Mouse (Mus musculus) stomach, embryonic 16.5 days (tissue): ENCODE measurements around the gene Vps37c. TPM values are rescaled to one million over a fixed set of nuclear protein-coding genes. Genes with fewer than 3 reads are reported as not detected.

Source experiments
- ATAC-seq: fragments of 200-750 bp; cut with Nextera tagmentation; 2 replicates; pipeline ENCODE4 v1.8.0; 2017; ENCODE audit warnings: moderate number of reproducible peaks, moderate TSS enrichment; ENCODE audit not compliant: insufficient read depth, low FRiP score
- H3K27ac ChIP-seq: fragments of 300-500 bp; sonication (generic); 2 replicates; pipeline ENCODE4 v1.5.1; 2014; ENCODE audit warnings: low read length
- H3K27me3 ChIP-seq: fragments of 300-500 bp; sonication (generic); 2 replicates; pipeline ENCODE4 v1.6.1; 2014; ENCODE audit warnings: low read length, control low read depth, mixed read lengths; ENCODE audit not compliant: control insufficient read depth, insufficient read depth
- H3K36me3 ChIP-seq: fragments of 300-500 bp; sonication (generic); 2 replicates; pipeline ENCODE4 v1.6.1; 2014; ENCODE audit warnings: low read length; ENCODE audit not compliant: control insufficient read depth, insufficient read depth
- H3K4me1 ChIP-seq: fragments of 300-500 bp; sonication (generic); 2 replicates; pipeline ENCODE4 v1.6.1; 2014; ENCODE audit warnings: low read length, control low read depth, mixed read lengths; ENCODE audit not compliant: control insufficient read depth, insufficient read depth
- H3K4me2 ChIP-seq: fragments of 300-500 bp; sonication (generic); 2 replicates; pipeline ENCODE4 v1.6.1; 2014; ENCODE audit warnings: low read depth, low read length, mixed read lengths
- H3K4me3 ChIP-seq: fragments of 300-500 bp; sonication (generic); replicated peaks from 2 replicates; pipeline ENCODE4 v1.5.1; 2014; ENCODE audit warnings: mild to moderate bottlenecking, low read length
- H3K9ac ChIP-seq: fragments of 300-500 bp; sonication (generic); 2 replicates; pipeline ENCODE4 v1.6.1; 2014; ENCODE audit warnings: low read length
- H3K9me3 ChIP-seq: fragments of 300-500 bp; sonication (generic); replicated peaks from 2 replicates; pipeline ENCODE4 v1.6.1; 2016; ENCODE audit warnings: low read length, control low read depth; ENCODE audit not compliant: control insufficient read depth
- WGBS: fragments of 180-500 bp; shearing (Covaris S2); extraction: QIAGEN DNeasy Blood & Tissue Kit; methylation state at CpG from one replicate; pipeline ENCODE4 v1.1.7; 2014; 5-methylcytosine and 5-hydroxymethylcytosine counted together
- polyA plus RNA-seq: library from polyadenylated mRNA; unstranded; fragments of >200 nt; fragmentation: Nextera tagmentation; extraction: Ambion mirVana; gene quantifications from 2 replicates; pipeline ENCODE4 v1.2.1, GENCODE M21; 2015

The Vps37c gene
- polyA plus RNA-seq, 1 experiment from 2014 or later, result 48.7 TPM

- Histone ChIP-seq H3K36me3 (no peaks in the 10 kb centered on the region), H3K9me3 (no peaks in the 10 kb centered on the region), H3K9ac (no peak overlapping the region), H3K4me3 (no peak overlapping the region), H3K4me1 (no peaks in the 10 kb centered on the region), H3K27me3 (no peaks in the 10 kb centered on the region), H3K4me2 (no peak overlapping the region), H3K27ac (no peak overlapping the region)
- ATAC-seq, result no peak
- WGBS, result 86% methylated on average over 6 of the region's 6 CpGs
Observed at GRCm38 (mm10) chr19:10749295-10749694, 60.8 kb downstream of the Vps37c start.

- no peak for ATAC-seq
Observed at GRCm38 (mm10) chr19:10750161-10750560, 61.6 kb downstream of the Vps37c start.

GRCm38 (mm10) chr19:10751607-10752006 is 63.1 kb downstream of the Vps37c start:
- no peak overlapping the region for H3K4me3 ChIP-seq
- H3K9ac ChIP-seq, result no peak overlapping the region
- WGBS, result 83% methylated on average over 1 of the region's 1 CpGs
- H3K27me3 ChIP-seq, result no peaks in the 10 kb centered on the region
- no peaks in the 10 kb centered on the region for H3K36me3 ChIP-seq
- H3K4me1 ChIP-seq, result no peaks in the 10 kb centered on the region
- H3K27ac ChIP-seq, result no peak overlapping the region
- no peaks in the 10 kb centered on the region for H3K9me3 ChIP-seq
- no peak for ATAC-seq
- H3K4me2 ChIP-seq, result no peak overlapping the region

More at GRCm38 (mm10) chr19:10750161-10750560, 61.6 kb downstream of the Vps37c start:
- Histone ChIP-seq H3K4me3 (no peak overlapping the region), H3K4me1 (no peaks in the 10 kb centered on the region), H3K36me3 (no peaks in the 10 kb centered on the region), H3K27me3 (no peaks in the 10 kb centered on the region), H3K9ac (no peak overlapping the region), H3K4me2 (no peak overlapping the region), H3K27ac (no peak overlapping the region), H3K9me3 (no peaks in the 10 kb centered on the region)
- WGBS, result 77% methylated on average over 6 of the region's 6 CpGs

- no peak for ATAC-seq
- Histone ChIP-seq H3K9me3 (no peaks in the 10 kb centered on the region), H3K27me3 (no peaks in the 10 kb centered on the region), H3K4me1 (no peaks in the 10 kb centered on the region), H3K4me3 (no peak overlapping the region), H3K36me3 (no peaks in the 10 kb centered on the region), H3K9ac (no peak overlapping the region), H3K4me2 (no peak overlapping the region), H3K27ac (no peak overlapping the region)
- 89% methylated on average over 6 of the region's 6 CpGs for WGBS
Observed at GRCm38 (mm10) chr19:10752106-10752505, 63.6 kb downstream of the Vps37c start.

- Histone ChIP-seq H3K36me3 (no peaks in the 10 kb centered on the region), H3K4me2 (no peak overlapping the region), H3K27ac (no peak overlapping the region), H3K27me3 (no peaks in the 10 kb centered on the region), H3K9me3 (no peaks in the 10 kb centered on the region), H3K9ac (no peak overlapping the region), H3K4me3 (no peak overlapping the region), H3K4me1 (no peaks in the 10 kb centered on the region)
- ATAC-seq, result no peak
- WGBS, result 90% methylated on average over 5 of the region's 5 CpGs
Observed at GRCm38 (mm10) chr19:10752646-10753045, 64.1 kb downstream of the Vps37c start.

GRCm38 (mm10) chr19:10757125-10757524 is 68.6 kb downstream of the Vps37c start:
- 0 out of 2 replicates have a peak, but pooled peaks have one; percentile 11 for ATAC-seq
- H3K4me3 ChIP-seq, result no peak overlapping the region

GRCm38 (mm10) chr19:10757526-10757925 is 69.0 kb downstream of the Vps37c start:
- no peak overlapping the region for H3K27ac ChIP-seq

More at GRCm38 (mm10) chr19:10757125-10757524, 68.6 kb downstream of the Vps37c start:
- H3K36me3 ChIP-seq, result no peaks in the 10 kb centered on the region
- H3K9ac ChIP-seq, result no peak overlapping the region
- no peaks in the 10 kb centered on the region for H3K27me3 ChIP-seq
- no peak overlapping the region for H3K4me2 ChIP-seq
- no peaks in the 10 kb centered on the region for H3K9me3 ChIP-seq
- H3K27ac ChIP-seq, result no peak overlapping the region
- peaks cover 18% of the 10 kb centered on the region for H3K4me1 ChIP-seq

GRCm38 (mm10) chr19:10758708-10759107 is 70.2 kb downstream of the Vps37c start:
- WGBS, result 24% methylated on average over 6 of the region's 6 CpGs
- Histone ChIP-seq H3K4me1 (peaks cover 18% of the 10 kb centered on the region), H3K9me3 (no peaks in the 10 kb centered on the region), H3K4me3 (no peak overlapping the region), H3K27ac (peak overlapping the region; percentile 66), H3K36me3 (no peaks in the 10 kb centered on the region), H3K9ac (no peak overlapping the region), H3K27me3 (no peaks in the 10 kb centered on the region), H3K4me2 (no peak overlapping the region)
- ATAC-seq, result peak; percentile 9; the same call in 1 of the 2 replicates

More at GRCm38 (mm10) chr19:10757526-10757925, 69.0 kb downstream of the Vps37c start:
- no peak overlapping the region for H3K4me2 ChIP-seq
- 0 out of 2 replicates have a peak, but pooled peaks have one; percentile 19 for ATAC-seq
- H3K27me3 ChIP-seq, result no peaks in the 10 kb centered on the region
- peaks cover 18% of the 10 kb centered on the region for H3K4me1 ChIP-seq
- 91% methylated on average over 2 of the region's 2 CpGs for WGBS
- no peaks in the 10 kb centered on the region for H3K36me3 ChIP-seq
- no peak overlapping the region for H3K9ac ChIP-seq
- H3K9me3 ChIP-seq, result no peaks in the 10 kb centered on the region
- no peak overlapping the region for H3K4me3 ChIP-seq

GRCm38 (mm10) chr19:10759525-10759924 is 71.0 kb downstream of the Vps37c start:
- no peak overlapping the region for H3K9ac ChIP-seq
- ATAC-seq, result no peak
- H3K27ac ChIP-seq, result no peak overlapping the region
- H3K4me2 ChIP-seq, result no peak overlapping the region
- H3K9me3 ChIP-seq, result no peaks in the 10 kb centered on the region
- H3K36me3 ChIP-seq, result no peaks in the 10 kb centered on the region
- H3K4me3 ChIP-seq, result no peak overlapping the region
- H3K4me1 ChIP-seq, result peaks cover 18% of the 10 kb centered on the region
- H3K27me3 ChIP-seq, result no peaks in the 10 kb centered on the region
